Mouse (Mus musculus): Measurements from ENCODE around the gene Svbp. TPM values are rescaled to one million over a fixed set of nuclear protein-coding genes. Genes with fewer than 3 reads are reported as not detected.

Gene Svbp
- total RNA-seq (2021), result 10 to 100 TPM; 38.2 to 44.7 TPM
- long read RNA-seq, experiment 1, transcript Svbp-201 (3 exons, 733 nt), result major isoform, 18 of 19 reads
- long read RNA-seq, experiment 1, partial matches to known transcripts, result 0 of 19 reads
- long read RNA-seq, experiment 1, other reads (novel, unspliced or antisense), result 0 of 19 reads
- long read RNA-seq, experiment 2, transcript Svbp-201 (3 exons, 733 nt), result major isoform, 13 of 15 reads
- long read RNA-seq, experiment 2, partial matches to known transcripts, result 1 of 15 reads
- long read RNA-seq, experiment 2, other reads (novel, unspliced or antisense), result 1 of 15 reads

- peak; percentile 97 for DNase-seq
These were observed at the start of gene Svbp for GRCm38 (mm10) chr4:119194909-119195581. Gene Svbp (plus strand): TSS chr4:119195306.

- no peak for DNase-seq
These were observed 48.3 kb upstream of the Svbp start for GRCm38 (mm10) chr4:119146816-119147215.

DNA sequence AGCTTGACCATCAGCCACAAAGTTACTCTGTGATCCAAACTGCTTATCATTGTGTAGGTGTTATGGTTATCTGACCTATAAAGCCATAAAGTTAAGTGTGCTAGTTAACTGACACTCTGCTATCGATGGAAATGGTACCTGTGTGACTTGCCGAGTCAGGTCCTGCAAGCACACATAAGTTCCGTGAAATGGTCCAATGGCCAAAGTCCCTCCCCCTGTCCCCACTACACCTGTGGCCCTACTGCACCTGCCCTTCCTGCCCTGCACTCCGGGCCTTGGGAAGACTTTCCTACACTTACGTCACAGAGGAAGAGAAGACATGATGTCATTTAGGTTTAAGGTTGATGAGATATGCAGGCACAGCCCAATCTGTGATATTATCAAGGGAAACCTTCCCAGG is 47.8 kb upstream of the Svbp start:
- no peak for DNase-seq

DNA sequence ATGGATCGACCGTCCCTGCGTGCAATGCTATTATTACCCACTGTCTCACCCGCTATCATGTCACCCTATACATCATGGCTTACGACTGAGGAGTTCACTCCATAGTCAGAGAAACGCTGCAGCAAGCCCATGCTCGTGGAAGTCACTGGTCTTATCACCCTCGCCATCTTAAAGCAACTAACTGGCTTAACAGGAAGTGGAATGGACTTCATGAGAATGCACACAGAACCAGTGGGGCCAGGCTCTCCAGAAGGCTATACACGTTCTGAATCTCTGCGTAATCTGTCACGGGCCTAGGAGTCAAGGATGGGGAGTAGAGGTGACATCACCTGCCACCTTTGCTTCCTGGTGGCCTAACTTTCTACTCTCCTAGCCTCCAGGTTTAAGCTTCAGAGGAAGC is 46.4 kb upstream of the Svbp start:
- no peak for DNase-seq

- DNase-seq, result peak; percentile 70
These were observed 37.9 kb upstream of the Svbp start for GRCm38 (mm10) chr4:119157186-119157585.

DNA sequence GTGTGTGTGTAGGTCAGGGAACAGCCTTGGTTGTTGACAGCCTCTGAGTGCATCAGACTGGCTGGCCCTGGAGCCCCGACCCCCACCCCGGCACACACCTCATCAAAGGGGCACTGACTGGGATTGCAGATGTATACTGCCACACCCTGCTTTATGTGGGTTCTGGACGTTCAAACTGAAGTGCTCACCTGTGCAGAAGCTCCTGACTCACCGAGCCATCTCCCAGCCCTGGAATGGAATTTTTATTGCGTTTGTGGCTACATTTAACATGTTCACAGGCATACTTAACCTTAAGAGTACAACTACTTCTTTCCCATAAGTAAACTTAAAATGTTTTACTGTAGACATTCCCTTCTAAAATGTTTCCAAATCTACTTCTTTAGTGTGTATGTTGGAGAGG is 37.2 kb upstream of the Svbp start:
- DNase-seq, result no peak

DNA sequence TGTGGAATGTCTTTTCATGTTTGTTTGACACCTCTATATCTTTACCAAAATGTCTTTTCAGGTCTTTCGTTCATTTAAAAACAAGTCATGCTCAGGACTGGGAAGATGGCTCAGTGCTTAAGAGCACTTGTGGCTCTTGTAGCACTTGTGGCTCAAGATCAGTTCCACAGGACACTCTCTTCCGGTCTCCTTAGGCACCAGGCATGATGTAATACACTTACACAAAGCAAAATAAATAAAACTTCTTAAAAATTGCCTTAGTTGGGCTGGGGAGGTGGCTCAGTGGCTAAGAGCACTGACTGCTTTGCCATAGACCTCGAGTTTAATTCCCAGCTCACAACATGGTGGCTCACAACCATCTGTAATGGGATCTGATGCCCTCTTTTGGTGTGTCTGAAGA is 33.7 kb upstream of the Svbp start:
- DNase-seq, result no peak

DNA sequence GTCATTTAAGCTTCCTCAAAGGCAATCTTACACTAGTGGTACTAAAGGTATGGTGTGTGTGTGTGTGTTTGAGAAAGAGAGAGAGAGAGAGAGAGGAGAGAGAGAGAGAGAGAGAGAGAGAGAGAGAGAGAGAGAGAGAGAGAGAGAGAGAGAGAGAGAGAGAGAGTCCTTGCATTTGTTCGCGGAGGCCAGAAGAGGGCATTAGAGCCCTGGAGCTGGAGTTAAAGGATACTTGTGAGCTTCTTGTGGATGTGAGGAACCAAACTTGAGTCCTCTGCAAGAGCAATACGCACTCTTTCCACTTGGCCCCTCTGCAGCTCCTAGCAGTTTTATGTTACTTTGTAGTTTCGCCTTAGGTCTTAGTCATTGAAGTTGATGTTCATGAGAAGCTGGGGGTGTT is 32.1 kb upstream of the Svbp start:
- no peak for DNase-seq

GRCm38 (mm10) chr4:119165916-119166315 is 29.2 kb upstream of the Svbp start:
- no peak for DNase-seq

GRCm38 (mm10) chr4:119167068-119167467 is 28.0 kb upstream of the Svbp start:
- DNase-seq, result no peak

DNA sequence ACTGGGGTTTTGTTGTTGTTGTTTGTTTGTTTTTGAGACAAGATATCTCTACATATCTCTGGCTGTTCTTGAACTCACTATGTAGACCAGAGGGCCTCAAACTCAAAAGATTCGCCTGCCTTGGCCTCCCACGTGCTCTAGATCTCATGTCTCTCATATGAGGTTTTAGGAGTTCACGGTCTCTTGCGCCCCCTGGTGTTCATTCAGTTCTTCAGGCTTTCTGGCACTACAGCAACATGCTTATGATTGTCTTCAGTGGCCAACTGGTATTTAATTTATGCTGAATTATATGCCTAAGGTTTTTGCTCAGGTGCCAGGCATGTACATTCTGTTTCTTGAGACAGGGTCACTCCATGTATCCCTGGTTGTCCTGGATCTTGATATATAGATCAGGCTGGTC is 27.4 kb upstream of the Svbp start:
- DNase-seq, result peak; percentile 85

DNA sequence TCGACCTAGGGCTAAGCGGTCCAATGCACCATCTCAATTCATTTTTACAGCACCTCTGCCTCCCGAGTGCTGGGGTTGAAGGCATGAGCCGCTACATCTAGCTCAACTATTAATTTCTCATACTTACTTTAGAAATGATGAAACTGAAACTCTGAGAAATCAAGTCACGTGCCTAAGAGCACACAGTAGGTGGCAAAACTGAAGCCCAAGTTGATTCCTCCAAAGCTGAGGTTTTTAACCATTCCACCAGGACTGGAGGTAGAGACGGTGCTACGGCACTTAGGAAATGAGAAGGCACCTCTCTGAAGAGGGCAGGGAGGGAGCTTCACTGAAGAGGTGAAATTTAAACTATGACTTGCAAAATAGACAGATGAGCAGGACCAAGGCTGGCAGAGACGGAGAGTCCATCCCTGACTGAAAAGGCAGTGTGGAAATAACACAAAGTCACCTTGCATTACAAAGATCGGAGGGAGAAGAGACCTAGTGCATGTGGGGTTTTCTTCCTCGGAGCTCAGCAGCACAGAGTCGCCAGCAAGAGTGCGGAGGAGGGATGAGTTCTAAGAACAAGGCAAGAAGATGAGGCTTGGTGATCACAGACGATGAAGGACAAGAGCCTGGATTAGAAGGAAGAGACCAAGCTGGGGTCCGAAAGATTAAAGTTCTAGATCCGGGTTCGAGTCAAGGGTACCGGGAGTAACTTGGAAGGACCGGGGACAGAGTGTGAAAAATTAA is 22.0 kb upstream of the Svbp start:
- DNase-seq, result no peak

- DNase-seq, result peak; percentile 87
These were observed 21.2 kb upstream of the Svbp start, which contains the start of gene Zfp691 for GRCm38 (mm10) chr4:119173851-119174453. Gene Zfp691 (minus strand): TSS chr4:119174195.

GRCm38 (mm10) chr4:119177702-119178101 is 17.4 kb upstream of the Svbp start:
- DNase-seq, result no peak

DNA sequence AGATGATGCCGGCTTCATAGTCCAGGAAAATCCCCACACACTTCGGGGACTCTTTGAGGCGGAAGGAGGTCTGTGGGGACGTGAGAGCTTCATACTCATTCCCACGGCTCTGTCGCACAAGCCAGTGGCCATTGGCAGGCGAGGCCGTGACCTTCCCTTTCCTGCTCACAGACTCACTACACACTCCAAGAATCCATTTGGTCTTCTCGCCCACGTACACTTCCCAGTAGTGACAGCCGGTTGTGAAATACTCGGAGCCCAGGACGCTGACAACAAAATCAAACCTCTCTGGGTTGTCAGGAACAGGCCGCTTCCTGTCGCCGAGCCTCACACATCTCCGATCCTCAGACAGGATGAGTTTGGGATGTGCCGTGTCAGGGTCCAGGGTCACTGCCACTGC is 16.8 kb upstream of the Svbp start:
- DNase-seq, result no peak

GRCm38 (mm10) chr4:119180133-119180707 is 14.9 kb upstream of the Svbp start:
- no peak for DNase-seq

GRCm38 (mm10) chr4:119181456-119181855 is 13.7 kb upstream of the Svbp start:
- DNase-seq, result no peak

- DNase-seq, result no peak
These were observed 11.6 kb upstream of the Svbp start for GRCm38 (mm10) chr4:119183525-119183924.

DNA sequence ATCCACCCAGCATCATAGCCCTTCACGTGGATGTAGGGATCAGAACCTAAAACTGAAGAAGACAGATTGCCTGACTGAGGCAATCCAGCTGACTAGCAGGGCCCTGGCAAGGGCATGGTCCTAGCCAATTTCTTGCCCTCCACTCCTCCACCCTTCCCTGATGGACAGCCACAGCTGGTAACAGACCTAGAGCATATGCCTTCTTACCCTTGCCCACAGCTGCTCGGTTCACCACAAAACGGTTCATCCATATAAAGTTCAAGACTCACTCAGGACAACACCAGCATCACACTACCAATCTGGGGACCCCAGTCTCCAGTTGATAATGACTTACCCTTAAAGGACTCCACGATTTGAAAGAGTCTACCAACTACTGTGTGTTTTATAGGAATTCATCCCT is 9.3 kb upstream of the Svbp start:
- DNase-seq, result no peak

DNA sequence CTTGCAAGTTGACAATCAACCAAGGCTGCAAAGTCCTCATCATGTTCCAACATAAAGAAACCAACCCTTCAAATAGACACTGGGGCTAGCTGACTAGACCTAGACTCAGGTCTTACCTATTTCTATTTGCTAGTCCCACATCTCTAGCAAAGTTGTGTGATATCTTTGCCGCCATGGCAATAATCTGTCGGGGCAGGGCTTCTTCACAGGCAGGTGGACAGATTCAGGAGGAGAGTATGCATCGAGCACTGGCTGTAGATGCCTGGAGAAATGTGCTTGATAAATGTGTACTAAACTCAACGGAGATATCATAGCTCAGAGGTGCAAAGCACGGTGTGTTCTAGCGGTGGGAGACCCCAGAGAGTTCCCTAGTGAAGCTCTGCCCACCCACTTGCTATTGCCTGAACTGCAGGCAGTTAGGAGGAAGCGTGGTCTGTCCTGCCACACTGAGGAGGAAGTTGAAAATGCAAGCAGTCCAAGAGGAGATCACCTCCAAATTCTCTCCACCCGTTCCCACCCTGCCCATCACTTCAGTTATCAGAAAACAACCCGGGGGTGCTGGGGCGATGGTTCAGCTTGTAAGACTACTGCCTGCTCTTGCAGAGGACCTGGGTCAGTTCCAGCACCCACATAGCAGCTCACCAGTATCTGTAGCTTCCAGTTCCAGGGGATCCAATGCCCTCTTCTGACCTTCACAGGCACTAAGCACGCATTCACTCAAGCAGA is 6.9 kb upstream of the Svbp start:
- DNase-seq, result no peak

DNA sequence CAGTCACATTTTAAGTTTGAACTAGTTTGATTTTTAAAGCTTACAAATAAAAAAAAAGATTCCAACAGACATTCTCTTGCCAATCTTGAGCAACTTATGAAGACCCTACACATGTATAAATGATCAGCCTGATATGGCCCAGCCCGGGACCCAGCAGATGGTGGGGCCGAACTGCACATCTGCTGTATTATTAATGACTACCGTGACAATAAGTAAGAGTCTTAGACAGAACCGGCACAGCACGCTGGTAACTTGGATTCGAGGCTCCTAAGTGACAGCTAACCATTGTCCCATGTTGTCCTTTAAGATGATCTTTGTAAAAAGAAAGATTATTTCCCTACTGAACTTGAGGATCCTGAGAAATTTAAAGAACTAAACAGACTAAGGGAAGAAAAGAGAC is 5.7 kb upstream of the Svbp start:
- DNase-seq, result no peak

GRCm38 (mm10) chr4:119189864-119190263 is 5.2 kb upstream of the Svbp start, which contains the start of gene Ermap:
Gene Ermap (minus strand): TSS chr4:119190011.
- DNase-seq, result no peak

Measured in gastrocnemius, postnatal 10 days (tissue).